Mouse (Mus musculus) naive thymus-derived CD4-positive, alpha-beta T cell, adult 2 months (primary cell): Measurements from ENCODE around the gene Cd44.

Source experiments
- DNase-seq: peaks from one replicate; pipeline ENCODE4 v3.0.0-alpha.2; 2011; ENCODE audit warnings: low read depth

Cd44 gene

GRCm38 (mm10) chr2:102900875-102901827 is at the start of gene Cd44:
Gene Cd44, minus strand, starts transcription at chr2:102901665.
- peak; percentile 67 for DNase-seq

GRCm38 (mm10) chr2:102948481-102948857 is 47.0 kb upstream of the Cd44 start:
- DNase-seq, result peak; percentile 57

- peak; percentile 26 for DNase-seq
These were observed 46.5 kb upstream of the Cd44 start for GRCm38 (mm10) chr2:102947846-102948480.

- no peak for DNase-seq
These were observed 43.6 kb upstream of the Cd44 start for GRCm38 (mm10) chr2:102945111-102945510.

GRCm38 (mm10) chr2:102944415-102945012 is 43.0 kb upstream of the Cd44 start:
- no peak for DNase-seq

- peak; percentile 13 for DNase-seq
These were observed 42.5 kb upstream of the Cd44 start for GRCm38 (mm10) chr2:102943983-102944382.

- DNase-seq, result no peak
These were observed 41.3 kb upstream of the Cd44 start for GRCm38 (mm10) chr2:102942782-102943080.

GRCm38 (mm10) chr2:102941937-102942781 is 40.7 kb upstream of the Cd44 start:
- no peak for DNase-seq

- DNase-seq, result no peak
These were observed 39.4 kb upstream of the Cd44 start for GRCm38 (mm10) chr2:102940813-102941361.

- no peak for DNase-seq
These were observed 38.7 kb upstream of the Cd44 start for GRCm38 (mm10) chr2:102940158-102940557.

GRCm38 (mm10) chr2:102936886-102937285 is 35.4 kb upstream of the Cd44 start:
- no peak for DNase-seq

GRCm38 (mm10) chr2:102934834-102935233 is 33.4 kb upstream of the Cd44 start:
- no peak for DNase-seq

- DNase-seq, result no peak
These were observed 32.3 kb upstream of the Cd44 start for GRCm38 (mm10) chr2:102933787-102934186.

- no peak for DNase-seq
These were observed 31.7 kb upstream of the Cd44 start for GRCm38 (mm10) chr2:102933142-102933541.

GRCm38 (mm10) chr2:102932667-102933066 is 31.2 kb upstream of the Cd44 start:
- no peak for DNase-seq

GRCm38 (mm10) chr2:102928211-102928610 is 26.7 kb upstream of the Cd44 start:
- DNase-seq, result no peak

GRCm38 (mm10) chr2:102924480-102924879 is 23.0 kb upstream of the Cd44 start:
- DNase-seq, result no peak

- no peak for DNase-seq
These were observed 22.2 kb upstream of the Cd44 start for GRCm38 (mm10) chr2:102923682-102924081.

GRCm38 (mm10) chr2:102922066-102922465 is 20.6 kb upstream of the Cd44 start:
- DNase-seq, result no peak

- DNase-seq, result no peak
These were observed 16.8 kb upstream of the Cd44 start for GRCm38 (mm10) chr2:102918301-102918700.

GRCm38 (mm10) chr2:102916596-102916995 is 15.1 kb upstream of the Cd44 start:
- no peak for DNase-seq

GRCm38 (mm10) chr2:102914675-102915074 is 13.2 kb upstream of the Cd44 start:
- no peak for DNase-seq
